Mouse (Mus musculus) embryo, embryonic 11 days (tissue): ENCODE results near the gene Gm12800.
A peak's percentile ranks its signal among the peaks of the same experiment; 100 is the strongest.
"Not testable (repeated sequence)": the region's sequence is repeated elsewhere in the genome, so short reads cannot be mapped to it uniquely, and the experiment has no call there.

ENCODE experiments used
- DNase-seq: peaks from one replicate; pipeline ENCODE4 v3.0.0-alpha.2; 2015

Gm12800 gene

DNA sequence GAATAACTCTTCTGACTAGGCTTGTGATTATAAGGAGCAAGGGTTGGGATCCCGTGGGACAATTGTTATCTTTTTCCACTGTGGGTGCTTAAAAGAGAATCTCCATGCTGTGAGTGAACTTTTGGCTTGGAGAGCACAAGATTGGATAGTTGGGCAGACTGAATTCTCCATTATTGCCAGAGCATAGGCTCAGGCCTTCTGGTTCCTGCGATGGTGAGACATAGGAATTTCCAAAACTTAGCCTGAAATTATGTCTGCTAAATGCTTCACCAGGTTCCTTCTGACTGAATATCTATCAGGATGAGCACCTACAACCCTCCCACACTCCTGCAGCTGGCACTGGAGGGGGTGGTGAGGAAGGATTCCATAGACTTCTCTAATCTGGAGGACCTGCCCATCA is at the start of gene Gm12800:
Gene Gm12800, plus strand, starts transcription at position 301 of the 400 bp plus-strand sequence.
- DNase-seq, result not testable (repeated sequence)

GRCm38 (mm10) chr4:101860873-101861272 is 48.0 kb upstream of the Gm12800 start:
- peak; percentile 39 for DNase-seq

DNA sequence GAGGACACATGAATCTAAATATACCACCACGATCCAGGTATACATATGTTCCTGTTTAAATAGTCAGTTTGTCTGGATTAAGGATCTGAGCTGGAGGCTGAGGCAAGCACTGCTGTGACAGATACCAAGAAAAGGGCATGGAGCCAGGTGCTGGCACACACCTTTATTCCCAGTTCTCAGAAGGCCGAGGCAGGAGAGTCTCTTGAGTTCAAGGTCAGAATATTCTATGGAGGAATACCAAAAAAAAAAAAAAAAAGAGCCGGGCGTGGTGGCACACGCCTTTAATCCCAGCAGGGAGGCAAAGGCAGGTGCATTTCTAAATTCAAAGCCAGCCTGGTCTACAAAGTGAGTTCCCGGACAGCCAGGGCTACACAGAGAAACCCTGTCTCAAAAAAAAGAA is 46.6 kb upstream of the Gm12800 start:
- DNase-seq, result no peak

DNA sequence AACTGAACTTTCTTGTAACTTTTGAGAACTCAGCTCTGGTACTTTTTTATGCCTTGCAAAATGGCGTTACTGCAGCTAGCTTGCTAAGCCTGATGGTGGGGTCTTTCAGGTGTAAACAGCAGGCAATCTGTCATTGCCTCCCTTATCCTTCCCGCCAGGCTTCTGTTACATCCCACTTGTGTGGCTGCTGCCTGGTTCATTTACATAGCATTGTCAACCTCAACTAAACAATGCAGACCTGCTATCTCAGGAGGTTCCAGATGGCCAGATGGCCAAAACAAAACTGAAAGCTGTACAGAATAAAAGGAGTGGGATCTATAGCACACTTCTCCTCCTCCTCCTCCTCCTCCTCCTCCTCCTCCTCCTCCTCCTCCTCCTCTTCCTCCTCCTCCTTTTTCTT is 36.9 kb upstream of the Gm12800 start:
- not testable (repeated sequence) for DNase-seq

GRCm38 (mm10) chr4:101875687-101876086 is 33.2 kb upstream of the Gm12800 start:
- DNase-seq, result not testable (repeated sequence)

GRCm38 (mm10) chr4:101883641-101884040 is 25.3 kb upstream of the Gm12800 start:
- no peak for DNase-seq

DNA sequence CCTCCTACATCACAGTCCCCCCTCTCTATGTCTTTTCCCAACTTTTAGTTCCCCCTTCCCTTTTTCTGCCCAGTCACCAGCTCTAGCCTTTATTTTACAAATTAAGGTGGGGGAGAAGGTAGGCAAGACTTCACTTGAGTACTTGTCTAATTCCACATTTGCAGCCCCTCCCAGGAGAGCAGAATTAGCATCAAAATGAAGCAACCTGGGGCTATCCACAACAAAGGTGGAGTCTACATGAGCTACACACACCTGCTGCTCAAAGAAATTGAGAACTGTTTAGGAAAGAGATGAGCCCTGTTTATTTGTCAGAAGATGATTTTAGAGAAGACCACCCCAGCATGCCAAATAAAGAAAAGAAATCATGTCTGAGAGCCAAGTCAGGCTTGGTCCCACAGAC is 19.5 kb upstream of the Gm12800 start:
- no peak for DNase-seq

- DNase-seq, result no peak
Measured at GRCm38 (mm10) chr4:101893656-101894420, 15.1 kb upstream of the Gm12800 start, which contains the start of gene C130073F10Rik. C130073F10Rik (minus strand) TSS chr4:101893789.

GRCm38 (mm10) chr4:101940107-101940506 is 31.2 kb downstream of the Gm12800 start, which contains the start of gene Gm12794:
Gm12794 (plus strand) TSS chr4:101940407.
- not testable (repeated sequence) for DNase-seq
